Mouse (Mus musculus) liver, postnatal 0 days (tissue): Measurements from ENCODE around the gene Susd2.

Experiments
- CTCF ChIP-seq: sonication (generic); IDR thresholded peaks from 2 replicates; pipeline ENCODE4 v1.5.1; 2016; ENCODE audit warnings: antibody characterized with exemption, low read depth
- EP300 ChIP-seq: IDR thresholded peaks from 2 replicates; pipeline ENCODE4 v1.6.1; 2016; ENCODE audit warnings: antibody characterized with exemption, low read depth, mild to moderate bottlenecking

DNA sequence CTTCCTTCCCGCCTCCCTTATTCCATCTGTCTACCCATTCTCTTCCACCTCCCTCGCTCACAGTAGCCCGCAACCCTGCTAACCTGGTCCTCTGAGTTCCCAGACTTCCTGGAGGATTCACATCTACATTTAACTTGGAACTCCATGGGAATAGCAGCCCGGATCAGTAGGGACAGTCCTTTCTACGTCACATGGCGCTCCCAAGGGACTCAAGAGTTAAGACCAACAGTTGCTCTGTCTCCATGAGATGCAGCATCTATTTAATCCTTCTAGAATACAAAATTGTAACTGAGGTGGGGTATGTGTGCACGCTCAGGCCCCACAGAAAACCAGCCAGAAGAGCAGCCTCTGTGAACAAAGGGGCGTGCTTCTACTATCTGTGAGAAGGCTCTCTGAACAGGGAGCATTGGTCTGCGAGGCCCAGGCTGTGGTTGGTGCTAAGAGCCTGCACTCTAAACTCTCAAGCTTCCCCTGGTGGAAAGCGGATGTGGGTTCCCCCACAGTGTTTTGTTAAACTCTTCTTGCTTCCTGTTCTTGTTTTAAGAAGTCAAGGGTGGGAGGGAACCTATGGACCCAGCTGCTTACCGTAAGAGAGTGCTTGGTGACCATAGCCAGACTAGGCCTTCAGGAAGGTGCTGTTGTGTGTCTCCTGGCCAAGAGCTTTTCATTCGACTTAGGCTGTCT, 52.5 kb downstream of the Susd2 start:
- no peak for TF ChIP-seq CTCF
- peak; percentile 36; the same call in 1 of the 2 replicates for TF ChIP-seq EP300
